Comparison of ENCODE assay signal across 12 mouse cellular contexts in genomic region chr12:58804068-58804467, GRCm38 (mm10).
DNase-seq lines count a peak whose midpoint lies in the region; ATAC-seq lines count a peak whose summit lies in the region.
"Had no signal": no experiment of that assay in that cellular context is flagged by ENCODE, and none has a peak within 500 bp of the region (broad histone marks: within the 10 kb centered on the region; RNA-seq: fewer than 3 reads in every experiment).

No protein-coding gene starts in this region.

- no peak overlapping the region for H3K9ac ChIP-seq in forebrain, embryonic 12.5 days
- no peak overlapping the region for H3K9ac ChIP-seq in hindbrain, embryonic 16.5 days (ENCODE audit: low read depth, low read length)
- H3K9ac ChIP-seq: heart, embryonic 15.5 days; lung, embryonic 15.5 days had no signal

- ATAC-seq in forebrain, embryonic 12.5 days (ENCODE audit: low FRiP score) = peak; percentile 78; the same call in 1 of the 2 replicates
- ATAC-seq in hindbrain, embryonic 16.5 days = peak; percentile 76
- ATAC-seq: intestine, embryonic 16.5 days had no signal

- 48% methylated on average over 6 of the region's 6 CpGs for WGBS in forebrain, embryonic 12.5 days
- WGBS in forebrain, embryonic 10.5 days = 62% methylated on average over 6 of the region's 6 CpGs
- 36% methylated on average over 6 of the region's 6 CpGs for WGBS in hindbrain, embryonic 16.5 days

- no peak overlapping the region for H3K4me3 ChIP-seq in forebrain, embryonic 12.5 days (replicated peaks)
- H3K4me3 ChIP-seq in forebrain, embryonic 10.5 days = no peak overlapping the region
- H3K4me3 ChIP-seq in hindbrain, embryonic 16.5 days (ENCODE audit: low read length) = no peak overlapping the region
- H3K4me3 ChIP-seq: heart, embryonic 15.5 days; lung, embryonic 15.5 days had no signal

- no peaks in the 10 kb centered on the region for H3K9me3 ChIP-seq in forebrain, embryonic 12.5 days
- H3K9me3 ChIP-seq in forebrain, embryonic 10.5 days = no peaks in the 10 kb centered on the region
- H3K9me3 ChIP-seq in hindbrain, embryonic 16.5 days (ENCODE audit: control insufficient read depth, low read length) = no peaks in the 10 kb centered on the region
- H3K9me3 ChIP-seq: heart, embryonic 15.5 days; lung, embryonic 15.5 days had no signal

- DNase-seq in forebrain, embryonic 10.5 days (ENCODE audit: extremely low spot score, low spot score) = no peak
- peak; percentile 16 for DNase-seq in kidney, postnatal 10 days
- peak; percentile 21 for DNase-seq in retina, embryonic 14.5 days (ENCODE audit: low spot score)
- no peak for DNase-seq in frontal cortex, postnatal 36 days (ENCODE audit: low spot score in 2 of 2)
- no peak for DNase-seq in urinary bladder, postnatal 25 days (ENCODE audit: low spot score)
- no peak for DNase-seq in cerebellum, adult 9-10 months
- DNase-seq: liver had no signal

- no peak overlapping the region for H3K27ac ChIP-seq in forebrain, embryonic 12.5 days
- no peak overlapping the region for H3K27ac ChIP-seq in forebrain, embryonic 10.5 days
- H3K27ac ChIP-seq in hindbrain, embryonic 16.5 days (ENCODE audit: low read depth, low read length) = no peak overlapping the region
- H3K27ac ChIP-seq: heart, embryonic 15.5 days; lung, embryonic 15.5 days had no signal

- H3K36me3 ChIP-seq in forebrain, embryonic 12.5 days (replicated peaks) = no peaks in the 10 kb centered on the region
- no peaks in the 10 kb centered on the region for H3K36me3 ChIP-seq in forebrain, embryonic 10.5 days (replicated peaks)
- H3K36me3 ChIP-seq in hindbrain, embryonic 16.5 days (ENCODE audit: control insufficient read depth, insufficient read depth, low read length) = no peaks in the 10 kb centered on the region
- H3K36me3 ChIP-seq: heart, embryonic 15.5 days; lung, embryonic 15.5 days had no signal

- H3K4me1 ChIP-seq in forebrain, embryonic 12.5 days = no peaks in the 10 kb centered on the region
- no peaks in the 10 kb centered on the region for H3K4me1 ChIP-seq in forebrain, embryonic 10.5 days
- no peaks in the 10 kb centered on the region for H3K4me1 ChIP-seq in hindbrain, embryonic 16.5 days (ENCODE audit: control insufficient read depth, insufficient read depth, low read depth, low read length)
- H3K4me1 ChIP-seq: heart, embryonic 15.5 days; lung, embryonic 15.5 days had no signal

- H3K4me2 ChIP-seq in forebrain, embryonic 12.5 days = no peak overlapping the region
- no peak overlapping the region for H3K4me2 ChIP-seq in hindbrain, embryonic 16.5 days (ENCODE audit: low read length)
- H3K4me2 ChIP-seq: heart, embryonic 15.5 days; lung, embryonic 15.5 days had no signal

- H3K27me3 ChIP-seq in forebrain, embryonic 12.5 days = no peaks in the 10 kb centered on the region
- H3K27me3 ChIP-seq in forebrain, embryonic 10.5 days (ENCODE audit: poor library complexity, severe bottlenecking) = no peaks in the 10 kb centered on the region
- H3K27me3 ChIP-seq in hindbrain, embryonic 16.5 days (replicated peaks; ENCODE audit: control insufficient read depth, insufficient read depth, low read length) = no peaks in the 10 kb centered on the region
- H3K27me3 ChIP-seq: heart, embryonic 15.5 days; lung, embryonic 15.5 days had no signal

Comparison
In these comparisons a context has a peak if more than half of its experiments do, and no peak if none do; other contexts are left out.
1. DNase-seq: peak in kidney, postnatal 10 days (single experiment) and retina, embryonic 14.5 days (single experiment); none in forebrain, embryonic 10.5 days (single experiment), frontal cortex, postnatal 36 days (0 of 2), urinary bladder, postnatal 25 days (single experiment) and cerebellum, adult 9-10 months (single experiment).